Mouse (Mus musculus): ENCODE data around the gene Micall2. TPM values are rescaled to one million over a fixed set of nuclear protein-coding genes. Genes with fewer than 3 reads are reported as not detected.

Micall2 gene
- total RNA-seq, 2 experiments from 2014 or later = 1.2 to 1.9 TPM

GRCm38 (mm10) chr5:139681832-139682630 is 54.1 kb downstream of the Micall2 start:
- DNase-seq = no peak

GRCm38 (mm10) chr5:139675707-139675967 is 60.5 kb downstream of the Micall2 start:
- DNase-seq = no peak

- DNase-seq = no peak
These were observed 61.0 kb downstream of the Micall2 start for GRCm38 (mm10) chr5:139674940-139675706.

- no peak for DNase-seq
These were observed 66.8 kb downstream of the Micall2 start for GRCm38 (mm10) chr5:139669380-139669779.

- DNase-seq = peak; percentile 27 to 40
These were observed 67.6 kb downstream of the Micall2 start for GRCm38 (mm10) chr5:139668494-139668893.

GRCm38 (mm10) chr5:139666496-139666895 is 69.6 kb downstream of the Micall2 start:
- DNase-seq = no peak

- DNase-seq = no peak
These were observed 70.8 kb downstream of the Micall2 start for GRCm38 (mm10) chr5:139665375-139665774.

GRCm38 (mm10) chr5:139661713-139662112 is 74.4 kb downstream of the Micall2 start:
- DNase-seq = no peak

- no peak for DNase-seq
These were observed 76.8 kb downstream of the Micall2 start for GRCm38 (mm10) chr5:139659307-139659706.

GRCm38 (mm10) chr5:139658865-139659264 is 77.3 kb downstream of the Micall2 start:
- DNase-seq = no peak

- no peak for DNase-seq
These were observed 78.1 kb downstream of the Micall2 start for GRCm38 (mm10) chr5:139657959-139658602.

Small RNAs within 50 kb of the gene (microRNA-seq; reads per million reads assigned to microRNA genes)
- 2.8 to 4.5 reads per million in 2 experiments for gene Mir7037

Other genes with a start within 250 kb of the Micall2 start
- under 1 TPM in 1 of 2 experiments, not detected in 1; 0.12 TPM for gene Uncx, start 192.8 kb downstream of the Micall2 start, total RNA-seq (2021)
- gene Ints1, start 39.3 kb upstream of the Micall2 start, total RNA-seq (2021) = 10 to 100 TPM; 86.4 to 91.9 TPM
- 1 to 10 TPM; 7.3 to 8.2 TPM for gene Mafk, start 55.2 kb upstream of the Micall2 start, total RNA-seq (2021)
- gene Tmem184a, start 83.6 kb upstream of the Micall2 start, total RNA-seq (2021) = 1 to 10 TPM in 1 of 2 experiments, under 1 TPM in 1; 0.18 to 1.0 TPM
- not detected for gene Gm26938, start 90.1 kb upstream of the Micall2 start, total RNA-seq (2021)
- gene Psmg3, start 90.5 kb upstream of the Micall2 start, total RNA-seq (2021) = 10 to 100 TPM; 18.4 to 19.9 TPM
- gene Elfn1, start 171.6 kb upstream of the Micall2 start, total RNA-seq (2021) = 10 to 100 TPM; 28.3 to 29.6 TPM